Mouse (Mus musculus) adrenal gland, postnatal 4 days (tissue): Measurements from ENCODE around the gene Parp1. TPM values are rescaled to one million over a fixed set of nuclear protein-coding genes. Genes with fewer than 3 reads are reported as not detected.
A peak's percentile ranks its signal among the peaks of the same experiment; 100 is the strongest.
"Not testable (repeated sequence)": the region's sequence is repeated elsewhere in the genome, so short reads cannot be mapped to it uniquely, and the experiment has no call there.

Experiments used
- DNase-seq, 2 experiments: peaks; one replicate each; pipeline ENCODE4 v3.0.0; 2021 to 2022; ENCODE audit warnings: low spot score in 2 of 2, mixed read lengths in 2 of 2
- microRNA-seq: library from miRNA; unstranded; fragments of <30 nt; microRNA quantifications from one replicate; pipeline ENCODE4 v1.2.0, GENCODE M21; 2021
- total RNA-seq, 2 experiments: library from RNA; stranded (reverse); gene quantifications; 2 replicates each; pipeline ENCODE4 v1.2.3; 2021

Parp1 gene
- total RNA-seq, 2 experiments from 2014 or later, result 120 to 131 TPM

DNA sequence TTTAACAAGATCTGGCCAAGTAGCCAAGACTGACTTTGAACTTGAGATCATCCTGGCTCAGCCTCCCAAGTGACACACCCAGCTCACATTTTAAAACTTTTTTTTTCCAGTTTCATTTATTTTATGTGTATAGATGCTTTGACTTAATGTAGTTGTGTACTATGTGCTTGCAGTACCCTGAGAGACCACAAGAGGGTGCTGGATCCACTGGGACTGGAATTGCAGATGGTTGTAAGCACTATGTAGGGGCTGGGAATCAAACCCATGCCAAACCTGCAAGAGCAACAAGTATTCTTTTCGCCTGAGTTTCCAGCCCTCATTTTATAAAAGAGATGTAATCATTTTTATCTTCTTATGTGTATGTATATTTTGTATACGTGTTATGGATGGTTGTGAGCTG is 55.2 kb downstream of the Parp1 start:
- no peak for DNase-seq

DNA sequence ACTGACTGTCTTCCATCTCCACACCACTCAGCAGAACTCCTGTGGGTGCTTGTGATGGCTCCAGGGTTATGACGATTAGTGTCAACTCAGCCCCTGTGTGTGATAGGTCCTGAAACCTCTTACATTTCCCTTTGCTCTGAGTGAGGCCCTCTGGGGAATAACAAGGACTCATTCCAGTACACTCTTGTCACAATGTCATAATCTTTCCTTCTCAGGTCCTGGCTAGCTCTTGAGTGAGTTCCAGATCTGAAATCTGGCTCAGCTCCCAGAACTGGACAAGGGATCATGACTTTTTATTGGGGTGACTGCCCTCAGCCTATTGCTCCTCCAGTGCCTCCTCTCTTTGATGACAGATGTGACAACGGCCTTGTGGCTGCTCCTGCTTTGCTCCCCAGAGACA is 57.4 kb downstream of the Parp1 start:
- DNase-seq, result peak in 1 of 2 experiments; percentile 16

DNA sequence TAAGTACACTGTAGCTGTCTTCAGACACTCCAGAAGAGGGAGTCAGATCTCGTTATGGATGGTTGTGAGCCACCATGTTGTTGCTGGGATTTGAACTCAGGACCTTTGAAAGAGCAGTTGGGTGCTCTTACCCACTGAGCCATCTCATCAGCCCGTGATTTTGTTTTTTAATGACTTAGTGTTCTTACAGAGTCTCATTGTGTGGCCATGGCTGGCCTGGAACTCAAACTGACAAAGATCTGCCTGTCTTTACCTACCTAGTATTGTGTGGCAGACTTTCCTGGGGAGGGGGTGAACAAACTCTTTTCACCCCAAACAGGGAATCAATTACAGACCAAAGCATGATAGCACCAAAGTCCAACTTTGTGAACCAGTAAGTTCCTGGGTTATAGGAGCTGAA is 69.1 kb downstream of the Parp1 start:
- DNase-seq, result not testable (repeated sequence)

DNA sequence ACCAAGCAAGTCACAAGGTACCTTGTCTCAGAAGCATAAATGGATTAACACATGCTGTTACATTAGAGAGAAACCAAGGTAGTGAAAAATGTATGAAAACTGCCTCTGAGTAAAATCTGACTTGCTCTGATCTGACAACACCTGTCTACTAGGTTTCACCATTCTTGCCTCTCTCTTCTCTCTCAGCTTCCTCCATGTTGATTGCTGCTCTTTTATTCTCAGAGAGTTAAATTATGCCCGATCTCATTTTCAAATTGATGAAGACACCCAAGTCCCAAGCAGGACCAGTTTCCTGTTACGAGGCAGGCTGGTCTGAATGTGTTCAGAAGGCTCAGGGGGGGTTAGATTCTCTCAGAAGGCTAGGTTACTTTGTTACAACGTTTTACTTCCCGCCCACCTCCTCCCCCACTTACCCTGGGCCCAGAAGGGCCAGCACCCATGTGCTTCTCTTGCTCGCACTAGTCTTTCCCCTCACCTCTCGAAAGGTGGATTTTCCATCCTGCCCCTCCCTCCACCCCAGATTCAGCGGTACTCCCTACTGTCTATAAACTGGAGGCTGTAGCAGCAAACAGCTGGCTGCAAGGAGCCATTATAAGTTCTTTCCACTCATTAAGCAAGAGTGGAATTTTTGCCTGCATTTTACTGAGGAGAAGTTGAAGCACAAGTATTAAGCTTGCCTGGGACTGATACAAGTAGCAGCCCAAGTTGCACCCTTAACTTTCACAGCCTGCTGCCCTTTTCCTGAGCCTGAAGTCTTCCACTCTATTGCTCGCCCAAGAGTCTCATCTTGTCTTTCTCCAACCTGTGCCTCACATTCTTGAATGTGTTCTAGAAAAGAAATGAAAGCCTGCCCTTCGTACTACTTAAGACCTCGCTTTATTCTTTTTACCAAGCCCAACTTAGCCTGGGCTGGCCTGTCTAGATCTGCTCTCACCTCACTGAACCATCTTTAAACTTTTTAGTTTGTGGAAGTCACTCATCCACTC is 71.0 kb downstream of the Parp1 start:
- no peak for DNase-seq

DNA sequence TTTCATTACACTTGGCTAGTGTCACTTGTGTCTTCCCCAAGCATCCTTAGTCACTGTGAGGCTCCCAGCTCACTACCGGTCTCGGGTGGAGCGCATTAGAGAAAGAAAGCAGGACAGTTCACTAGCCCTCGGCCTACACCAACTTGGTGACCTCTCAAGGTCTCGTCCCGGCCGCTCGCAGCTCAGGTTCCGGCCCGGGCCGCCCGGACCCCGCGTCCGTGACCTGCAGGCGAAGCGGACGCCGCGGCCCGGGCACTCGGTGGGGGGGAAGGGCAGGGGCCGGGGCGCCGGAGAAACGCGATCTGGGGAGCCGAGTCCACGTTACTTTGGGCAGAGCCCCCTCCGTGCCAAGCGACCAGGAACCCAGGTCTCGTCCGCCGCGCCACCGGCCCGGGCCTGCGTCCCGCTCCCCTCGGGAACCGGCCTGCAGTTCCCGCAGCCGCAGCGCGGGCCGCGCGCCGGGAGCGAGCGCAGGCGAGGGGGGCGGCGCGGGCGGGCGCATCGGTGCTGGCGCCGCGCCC is 71.9 kb downstream of the Parp1 start:
- peak; percentile 21 to 30 for DNase-seq

DNA sequence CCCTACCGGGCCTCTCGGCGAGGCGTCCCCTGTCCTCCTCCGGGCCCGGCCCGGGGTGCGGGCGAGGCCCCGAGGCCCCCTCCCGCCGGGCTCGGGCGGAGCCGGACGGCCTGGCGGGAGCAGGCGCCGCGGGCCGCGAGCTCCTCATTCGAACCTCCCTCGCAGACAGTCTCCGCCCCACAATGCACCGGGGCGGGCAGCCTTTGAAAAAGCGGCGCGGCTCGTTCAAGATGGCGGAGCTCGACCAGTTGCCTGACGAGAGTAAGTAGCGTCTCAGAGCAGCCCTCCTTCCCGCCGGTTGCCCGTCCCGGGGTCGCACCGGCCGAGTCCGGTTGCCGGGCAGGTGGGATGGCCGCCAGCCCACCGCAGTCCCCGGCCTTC is 72.4 kb downstream of the Parp1 start, which contains the start of gene Lin9:
Gene Lin9, plus strand, starts transcription at position 14 of the 381 bp plus-strand sequence.
- peak; percentile 83 to 88 for DNase-seq

DNA sequence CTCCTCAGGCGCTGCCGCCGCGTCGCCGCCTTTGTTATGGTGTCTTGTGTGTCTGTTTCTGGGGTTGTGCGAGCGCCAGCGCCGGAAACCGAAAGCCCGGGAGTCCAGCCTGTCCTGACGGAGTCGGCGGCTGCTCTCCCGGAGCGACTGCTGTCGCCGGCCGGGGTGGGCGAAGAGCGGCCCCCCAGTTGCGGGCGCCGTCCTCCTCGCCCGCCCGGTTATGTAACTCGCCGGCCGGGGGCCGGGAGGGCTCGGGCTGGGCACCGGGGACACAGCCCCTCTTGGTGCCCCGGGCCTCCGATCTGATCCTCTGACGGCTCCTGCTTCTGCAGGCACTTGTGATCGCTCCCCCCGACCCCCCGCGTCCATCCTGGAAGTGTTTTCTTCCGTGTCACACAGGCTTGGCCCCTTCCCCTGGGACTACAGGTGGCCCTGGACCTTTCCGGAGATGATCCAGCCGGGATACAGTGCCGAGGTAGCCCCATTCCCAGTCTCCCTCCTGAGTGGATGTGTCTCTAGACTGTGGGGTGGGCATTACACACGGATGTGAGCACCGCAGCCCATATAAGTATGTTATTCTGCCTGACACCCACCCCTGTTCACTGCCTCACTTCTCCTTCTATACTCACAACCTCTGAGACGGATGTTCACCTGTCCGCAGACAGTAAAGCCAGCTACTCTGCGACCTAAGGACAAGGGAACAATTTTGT is 72.9 kb downstream of the Parp1 start:
- DNase-seq, result no peak

DNA sequence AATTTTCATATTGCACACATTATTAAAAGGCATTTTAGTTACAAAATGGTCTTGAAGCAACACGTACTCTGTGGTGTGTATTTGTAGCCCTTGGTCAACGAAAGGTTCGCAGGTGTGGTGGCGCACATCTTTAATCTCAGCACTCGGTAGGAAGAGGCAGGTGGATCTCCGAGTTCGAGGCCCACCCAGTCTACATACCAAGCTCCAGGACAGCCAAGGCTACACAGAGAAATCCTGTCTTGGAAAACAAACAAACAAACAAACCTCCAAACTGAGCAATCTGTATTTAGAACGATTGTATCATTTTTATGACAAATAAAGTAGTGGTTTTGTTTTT is 73.5 kb downstream of the Parp1 start:
- no peak for DNase-seq

Small RNAs within 50 kb of the gene (microRNA-seq; reads per million reads assigned to microRNA genes)
- gene Mir6904, result not detected

Other genes with a start within 250 kb of the Parp1 start
- gene Itpkb, start 238.4 kb upstream of the Parp1 start, total RNA-seq, result 10 to 100 TPM; 73.5 to 77.8 TPM
- gene Stum, start 85.4 kb upstream of the Parp1 start, total RNA-seq, result 1 to 10 TPM in 1 of 2 experiments, under 1 TPM in 1; 0.95 to 1.0 TPM
- 10 to 100 TPM; 12.2 to 12.3 TPM for gene Lin9, start 72.2 kb downstream of the Parp1 start, total RNA-seq
- under 1 TPM in 1 of 2 experiments, not detected in 1; 0.17 TPM for gene Mixl1, start 128.1 kb downstream of the Parp1 start, total RNA-seq
- gene Acbd3, start 157.1 kb downstream of the Parp1 start, total RNA-seq, result 10 to 100 TPM; 42.6 to 46.5 TPM
- 1,000 to 10,000 TPM; 1,038 to 1,039 TPM for gene H3f3a, start 245.0 kb downstream of the Parp1 start, total RNA-seq